Mouse (Mus musculus) lung, postnatal 0 days (tissue): Measurements from ENCODE around the gene Pcbp1. TPM values are rescaled to one million over a fixed set of nuclear protein-coding genes. Genes with fewer than 3 reads are reported as not detected.

Source experiments
- ATAC-seq: fragments of 200-750 bp; cut with Nextera tagmentation; 2 replicates; pipeline ENCODE4 v1.8.0; 2017; ENCODE audit warnings: moderate library complexity
- DNase-seq: peaks from one replicate; pipeline ENCODE4 v3.0.0-alpha.2; 2016; ENCODE audit warnings: low spot score
- H3K27ac ChIP-seq: fragments of 300-500 bp; sonication (generic); 2 replicates; pipeline ENCODE4 v1.5.1; 2014; ENCODE audit warnings: antibody characterized with exemption, mild to moderate bottlenecking, low read length, mixed read lengths
- H3K27me3 ChIP-seq: fragments of 300-500 bp; sonication (generic); replicated peaks from 2 replicates; pipeline ENCODE4 v1.6.1; 2014; ENCODE audit warnings: low read length, mixed read lengths; ENCODE audit not compliant: insufficient read depth
- H3K36me3 ChIP-seq: fragments of 300-500 bp; sonication (generic); 2 replicates; pipeline ENCODE4 v1.6.1; 2014; ENCODE audit warnings: low read length, mixed read lengths; ENCODE audit not compliant: insufficient read depth
- H3K4me1 ChIP-seq: fragments of 300-500 bp; sonication (generic); 2 replicates; pipeline ENCODE4 v1.6.1; 2014; ENCODE audit warnings: antibody characterized with exemption, low read depth, low read length, mixed read lengths; ENCODE audit not compliant: insufficient read depth
- H3K4me2 ChIP-seq: fragments of 300-500 bp; sonication (generic); replicated peaks from 2 replicates; pipeline ENCODE4 v1.6.1; 2014; ENCODE audit warnings: low read depth, mild to moderate bottlenecking, low read length, moderate library complexity, mixed read lengths
- H3K4me3 ChIP-seq: fragments of 300-500 bp; sonication (generic); 2 replicates; pipeline ENCODE4 v1.5.1; 2014; ENCODE audit warnings: low read depth, low read length
- H3K9ac ChIP-seq: fragments of 300-500 bp; sonication (generic); replicated peaks from 2 replicates; pipeline ENCODE4 v1.6.1; 2014; ENCODE audit warnings: low read depth, mild to moderate bottlenecking
- H3K9me3 ChIP-seq: fragments of 300-500 bp; sonication (generic); 2 replicates; pipeline ENCODE4 v1.6.1; 2016; ENCODE audit warnings: low read length, mixed read lengths
- CTCF ChIP-seq: IDR thresholded peaks from 2 replicates; pipeline ENCODE4 v1.5.1; 2016; ENCODE audit warnings: antibody characterized with exemption, mild to moderate bottlenecking
- EP300 ChIP-seq: IDR thresholded peaks from 2 replicates; pipeline ENCODE4 v1.6.1; 2016; ENCODE audit warnings: antibody characterized with exemption, mild to moderate bottlenecking, control low read depth
- WGBS: fragments of 180-500 bp; shearing (Covaris S2); extraction: QIAGEN DNeasy Blood & Tissue Kit; methylation state at CpG from one replicate; pipeline ENCODE4 v1.1.7; 2014; 5-methylcytosine and 5-hydroxymethylcytosine counted together
- polyA plus RNA-seq: library from polyadenylated mRNA; unstranded; fragments of >200 nt; fragmentation: Nextera tagmentation; extraction: Ambion mirVana; gene quantifications from 2 replicates; pipeline ENCODE4 v1.2.1, GENCODE M21; 2015

Pcbp1 gene
- polyA plus RNA-seq, 1 experiment from 2014 or later = 317 TPM

- ATAC-seq (no peak), DNase-seq (no peak)
- 94% methylated on average over 5 of the region's 5 CpGs for WGBS
- H3K4me1 ChIP-seq = peaks cover 10% of the 10 kb centered on the region; the same call in 1 of the 2 replicates
- TF ChIP-seq CTCF (no peak), EP300 (no peak)
- no peaks in the 10 kb centered on the region for H3K9me3 ChIP-seq
- no peak overlapping the region for H3K27ac ChIP-seq
- no peak overlapping the region for H3K9ac ChIP-seq
- no peak overlapping the region for H3K4me2 ChIP-seq
- no peaks in the 10 kb centered on the region for H3K27me3 ChIP-seq
- H3K36me3 ChIP-seq = no peaks in the 10 kb centered on the region
- no peak overlapping the region for H3K4me3 ChIP-seq
Observed at GRCm38 (mm10) chr6:86481871-86482270, 44.2 kb downstream of the Pcbp1 start.

GRCm38 (mm10) chr6:86480189-86480831, 45.8 kb downstream of the Pcbp1 start:
- Histone ChIP-seq H3K9me3 (no peaks in the 10 kb centered on the region), H3K4me2 (peak overlapping the region; percentile 49), H3K4me3 (peak overlapping the region; percentile 15; the same call in 1 of the 2 replicates), H3K27me3 (no peaks in the 10 kb centered on the region), H3K4me1 (peaks cover 14% of the 10 kb centered on the region; the same call in 1 of the 2 replicates), H3K9ac (peak overlapping the region; percentile 32), H3K27ac (peak overlapping the region; percentile 87), H3K36me3 (no peaks in the 10 kb centered on the region)
- TF ChIP-seq CTCF = no peak
- no peak; the same call in 1 of the 2 replicates for TF ChIP-seq EP300
- ATAC-seq (peak; percentile 55), DNase-seq (peak; percentile 55)
- 19% methylated on average over 9 of the region's 9 CpGs for whole genome bisulfite sequencing

- H3K9ac ChIP-seq = 0 out of 2 replicates have a peak overlapping the region, but pooled peaks have one; percentile 32
- TF ChIP-seq EP300 (no peak), CTCF (no peak)
- DNase-seq (no peak), ATAC-seq (peak; percentile 40; the same call in 1 of the 2 replicates)
- H3K4me2 ChIP-seq = peak overlapping the region; percentile 49
- no peaks in the 10 kb centered on the region for H3K9me3 ChIP-seq
- H3K36me3 ChIP-seq = no peaks in the 10 kb centered on the region
- H3K27me3 ChIP-seq = no peaks in the 10 kb centered on the region
- peaks cover 14% of the 10 kb centered on the region; the same call in 1 of the 2 replicates for H3K4me1 ChIP-seq
- H3K4me3 ChIP-seq = no peak overlapping the region
- H3K27ac ChIP-seq = peak overlapping the region; percentile 87
Observed at GRCm38 (mm10) chr6:86479816-86480188, 46.3 kb downstream of the Pcbp1 start.

- Histone ChIP-seq H3K4me1 (peaks cover 14% of the 10 kb centered on the region; the same call in 1 of the 2 replicates), H3K27me3 (no peaks in the 10 kb centered on the region), H3K9ac (no peak overlapping the region), H3K4me2 (no peak overlapping the region), H3K36me3 (no peaks in the 10 kb centered on the region), H3K27ac (peak overlapping the region; percentile 66), H3K9me3 (no peaks in the 10 kb centered on the region), H3K4me3 (no peak overlapping the region)
- WGBS = 60% methylated on average over 3 of the region's 3 CpGs
- DNase-seq = no peak
- no peak for ATAC-seq
- TF ChIP-seq CTCF (no peak), EP300 (peak; percentile 41; the same call in 1 of the 2 replicates)
Observed at GRCm38 (mm10) chr6:86479311-86479710, 46.8 kb downstream of the Pcbp1 start.

- Histone ChIP-seq H3K4me1 (peaks cover 20% of the 10 kb centered on the region), H3K9ac (no peak overlapping the region), H3K9me3 (no peaks in the 10 kb centered on the region), H3K36me3 (no peaks in the 10 kb centered on the region), H3K4me2 (no peak overlapping the region), H3K27ac (peak overlapping the region; percentile 51; the same call in 1 of the 2 replicates), H3K4me3 (no peak overlapping the region), H3K27me3 (no peaks in the 10 kb centered on the region)
- DNase-seq (no peak), ATAC-seq (no peak)
- 62% methylated on average over 5 of the region's 5 CpGs for WGBS
- TF ChIP-seq EP300 (no peak), CTCF (no peak)
Observed at GRCm38 (mm10) chr6:86476931-86477330, 49.2 kb downstream of the Pcbp1 start.

GRCm38 (mm10) chr6:86475462-86476167, 50.5 kb downstream of the Pcbp1 start:
- TF ChIP-seq CTCF (no peak), EP300 (no peak)
- no peaks in the 10 kb centered on the region for H3K9me3 ChIP-seq
- no peaks in the 10 kb centered on the region for H3K36me3 ChIP-seq
- no peak for DNase-seq
- H3K9ac ChIP-seq = no peak overlapping the region
- no peaks in the 10 kb centered on the region for H3K27me3 ChIP-seq
- 49% methylated on average over 9 of the region's 9 CpGs for WGBS
- H3K4me3 ChIP-seq = no peak overlapping the region
- no peak for ATAC-seq
- H3K27ac ChIP-seq = 0 out of 2 replicates have a peak overlapping the region, but pooled peaks have one; percentile 47
- H3K4me2 ChIP-seq = no peak overlapping the region
- H3K4me1 ChIP-seq = peaks cover 20% of the 10 kb centered on the region
